Mouse (Mus musculus): ENCODE results near the gene Runx2. TPM values are rescaled to one million over a fixed set of nuclear protein-coding genes. Genes with fewer than 3 reads are reported as not detected.

Runx2 gene
- total and polyA plus RNA-seq, 3 experiments = not detected

DNA sequence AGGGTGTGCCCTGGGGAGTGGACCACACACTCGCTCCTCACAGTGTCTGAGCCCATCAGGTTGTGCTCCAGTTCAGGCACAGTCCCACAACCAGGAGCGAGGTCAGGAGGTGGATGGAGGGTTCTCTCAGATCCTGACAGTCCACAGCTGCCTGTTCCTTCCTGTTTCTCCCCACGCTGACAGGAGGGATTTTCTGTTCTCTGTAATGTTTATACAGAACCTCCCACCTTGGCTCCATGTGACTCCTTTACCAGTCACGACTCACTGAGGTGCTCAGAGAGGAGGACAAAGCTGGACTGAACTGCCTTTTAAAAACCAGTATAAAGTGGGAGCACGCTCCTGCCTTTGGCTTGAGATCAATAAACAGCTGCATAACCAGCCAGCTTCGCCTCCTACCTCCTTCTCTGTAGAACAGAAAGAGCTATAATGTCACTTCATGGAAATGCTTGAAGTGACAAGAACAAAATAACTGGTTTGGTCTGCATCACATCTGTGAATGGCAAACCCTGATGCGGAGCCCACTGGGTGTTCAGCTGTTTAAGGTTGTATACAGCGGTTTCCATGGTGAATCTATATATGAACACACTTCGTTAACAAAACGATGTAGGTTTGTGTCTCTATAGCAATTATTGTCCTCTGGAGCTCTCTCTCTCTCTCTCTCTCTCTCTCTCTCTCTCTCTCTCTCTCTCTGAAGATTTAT lies 177.3 kb downstream of the Runx2 start:
- Histone ChIP-seq H3K9ac (ENCODE audit: control insufficient read depth, low read depth, low read length, poor library complexity, severe bottlenecking) (no peak overlapping the region), H3K9me3 (replicated peaks; ENCODE audit: insufficient read depth, low read length) (no peaks in the 10 kb centered on the region), H3K4me1 (ENCODE audit: control insufficient read depth in 1 of 2, insufficient read depth in 2 of 2, low read length in 2 of 2) (peaks cover 2 to 6% of the 10 kb centered on the region in 2 experiments), H3K4me3 (ENCODE audit: control insufficient read depth in 1 of 2, insufficient read depth in 1 of 2, low read depth in 2 of 2, low read length in 2 of 2) (no peak overlapping the region), H3K27ac (ENCODE audit: control insufficient read depth, low read depth, low read length) (no peak overlapping the region), H3K36me3 (ENCODE audit: control insufficient read depth in 1 of 2, insufficient read depth in 2 of 2, low read length in 2 of 2) (peaks cover 0 to 4% of the 10 kb centered on the region in 2 experiments; a peak in 2 of 4 replicates), H3K27me3 (ENCODE audit: control insufficient read depth in 1 of 2, insufficient read depth in 2 of 2, low read length in 2 of 2) (no peaks in the 10 kb centered on the region; a peak in 1 of 4 replicates), H3K79me2 (ENCODE audit: control insufficient read depth, insufficient read depth, low read length, poor library complexity) (no peaks in the 10 kb centered on the region)
- no peak for DNase-seq (ENCODE audit: low read depth, low spot score)
- no peak for TF ChIP-seq EP300 (IDR thresholded peaks at IDR 0.05; ENCODE audit: low read depth in 1 of 2, low read length in 2 of 2)
- TF ChIP-seq ZKSCAN1 (IDR thresholded peaks at IDR 0.05; ENCODE audit: low read depth, low read length) = no peak
- no peak for TF ChIP-seq HCFC1 (IDR thresholded peaks at IDR 0.05; ENCODE audit: low read depth, low read length)
- no peak for TF ChIP-seq UBTF (IDR thresholded peaks at IDR 0.05; ENCODE audit: borderline replicate concordance, insufficient read depth, low read depth, low read length)
- TF ChIP-seq CHD2 (IDR thresholded peaks at IDR 0.05; ENCODE audit: low read length) = no peak
- no peak for TF ChIP-seq MAX (IDR thresholded peaks at IDR 0.05; ENCODE audit: low read length)
- TF ChIP-seq BHLHE40 (IDR thresholded peaks at IDR 0.05; ENCODE audit: borderline replicate concordance, low read depth, low read length) = no peak

DNA sequence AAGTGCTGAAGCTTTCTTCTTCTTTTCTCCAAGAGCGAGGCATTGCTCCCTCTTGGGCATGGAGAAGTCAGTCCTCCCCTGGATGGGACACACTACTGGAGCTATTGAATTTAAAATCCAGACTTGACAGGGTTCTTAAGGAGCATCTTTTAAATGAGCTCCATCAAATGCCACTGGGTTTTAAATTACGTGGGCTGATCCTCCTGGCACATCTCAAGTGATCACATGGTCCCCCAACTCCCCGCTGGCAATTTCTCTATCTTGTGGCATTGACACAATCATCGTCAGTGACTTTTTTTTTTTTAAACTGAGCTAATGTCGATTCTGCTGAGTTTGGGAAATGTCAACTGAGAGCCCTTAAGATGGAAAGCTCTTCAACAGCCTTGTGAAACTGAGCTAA lies 180.1 kb downstream of the Runx2 start:
- H3K36me3 ChIP-seq (ENCODE audit: control insufficient read depth in 1 of 2, insufficient read depth in 2 of 2, low read length in 2 of 2) = peaks cover 0 to 6% of the 10 kb centered on the region in 2 experiments; a peak in 2 of 4 replicates
- no peak overlapping the region for H3K27ac ChIP-seq (ENCODE audit: control insufficient read depth, low read depth, low read length)
- no peaks in the 10 kb centered on the region; a peak in 1 of 4 replicates for H3K27me3 ChIP-seq (ENCODE audit: control insufficient read depth in 1 of 2, insufficient read depth in 2 of 2, low read length in 2 of 2)
- H3K4me3 ChIP-seq (ENCODE audit: control insufficient read depth in 1 of 2, insufficient read depth in 1 of 2, low read depth in 2 of 2, low read length in 2 of 2) = no peak overlapping the region
- H3K9me3 ChIP-seq (replicated peaks; ENCODE audit: insufficient read depth, low read length) = no peaks in the 10 kb centered on the region
- H3K9ac ChIP-seq (ENCODE audit: control insufficient read depth, low read depth, low read length, poor library complexity, severe bottlenecking) = no peak overlapping the region
- H3K4me1 ChIP-seq (ENCODE audit: control insufficient read depth in 1 of 2, insufficient read depth in 2 of 2, low read length in 2 of 2) = peaks cover 0 to 6% of the 10 kb centered on the region in 2 experiments; a peak in 2 of 4 replicates
- H3K79me2 ChIP-seq (ENCODE audit: control insufficient read depth, insufficient read depth, low read length, poor library complexity) = no peaks in the 10 kb centered on the region
- TF ChIP-seq NELFE (IDR thresholded peaks at IDR 0.05; ENCODE audit: low read depth, low read length) = no peak
- no peak for TF ChIP-seq TBP (IDR thresholded peaks at IDR 0.05; ENCODE audit: low read depth, low read length)
- no peak for DNase-seq (ENCODE audit: low read depth, low spot score)

- Histone ChIP-seq H3K4me1 (ENCODE audit: control insufficient read depth in 1 of 2, insufficient read depth in 2 of 2, low read length in 2 of 2) (peaks cover 0 to 6% of the 10 kb centered on the region in 2 experiments; a peak in 2 of 4 replicates), H3K9ac (ENCODE audit: control insufficient read depth, low read depth, low read length, poor library complexity, severe bottlenecking) (no peak overlapping the region), H3K4me3 (ENCODE audit: control insufficient read depth in 1 of 2, insufficient read depth in 1 of 2, low read depth in 2 of 2, low read length in 2 of 2) (no peak overlapping the region), H3K27me3 (ENCODE audit: control insufficient read depth in 1 of 2, insufficient read depth in 2 of 2, low read length in 2 of 2) (no peaks in the 10 kb centered on the region; a peak in 1 of 4 replicates), H3K79me2 (ENCODE audit: control insufficient read depth, insufficient read depth, low read length, poor library complexity) (no peaks in the 10 kb centered on the region), H3K36me3 (ENCODE audit: control insufficient read depth in 1 of 2, insufficient read depth in 2 of 2, low read length in 2 of 2) (peaks cover 0 to 6% of the 10 kb centered on the region in 2 experiments; a peak in 2 of 4 replicates), H3K9me3 (replicated peaks; ENCODE audit: insufficient read depth, low read length) (no peaks in the 10 kb centered on the region), H3K27ac (ENCODE audit: control insufficient read depth, low read depth, low read length) (no peak overlapping the region)
- DNase-seq (ENCODE audit: low read depth, low spot score) = no peak
- TF ChIP-seq GABPA (IDR thresholded peaks at IDR 0.05; ENCODE audit: low read depth, low read length) = no peak
- TF ChIP-seq GATA1 (IDR thresholded peaks at IDR 0.05; ENCODE audit: low read depth, low read length) = no peak
- TF ChIP-seq HCFC1 (IDR thresholded peaks at IDR 0.05; ENCODE audit: low read depth, low read length) = no peak
- no peak for TF ChIP-seq MXI1 (IDR thresholded peaks at IDR 0.05; ENCODE audit: low read depth, low read length)
- no peak for TF ChIP-seq JUND (IDR thresholded peaks at IDR 0.05; ENCODE audit: low read depth, low read length)
- TF ChIP-seq SIN3A (IDR thresholded peaks at IDR 0.05; ENCODE audit: low read length) = no peak
- TF ChIP-seq ZC3H11A (IDR thresholded peaks at IDR 0.05; ENCODE audit: low read depth, low read length) = no peak
- TF ChIP-seq TBP (IDR thresholded peaks at IDR 0.05; ENCODE audit: low read depth, low read length) = no peak
- TF ChIP-seq SMC3 (IDR thresholded peaks at IDR 0.05; ENCODE audit: low read depth, low read length) = no peak
- TF ChIP-seq MEF2A (IDR thresholded peaks at IDR 0.05; ENCODE audit: extremely low read depth, insufficient replicate concordance, low read depth, low read length, poor library complexity, severe bottlenecking) = no peak
- TF ChIP-seq CTCF (IDR thresholded peaks at IDR 0.05 in 2 of 3, conservative IDR thresholded peaks at IDR 0.05 in 1 of 3; ENCODE audit: control insufficient read depth in 1 of 3, insufficient read depth in 1 of 3, low read depth in 2 of 3, low read length in 3 of 3, poor library complexity in 1 of 3, severe bottlenecking in 1 of 3) = no peak
- no peak for TF ChIP-seq RCOR1 (IDR thresholded peaks at IDR 0.05; ENCODE audit: low read depth, low read length)
- TF ChIP-seq CHD2 (IDR thresholded peaks at IDR 0.05; ENCODE audit: low read length) = no peak
Observed at GRCm38 (mm10) chr17:44633607-44634415, 180.8 kb downstream of the Runx2 start.
